Mouse (Mus musculus): ENCODE data around the gene Card11.

Gene Card11

DNA sequence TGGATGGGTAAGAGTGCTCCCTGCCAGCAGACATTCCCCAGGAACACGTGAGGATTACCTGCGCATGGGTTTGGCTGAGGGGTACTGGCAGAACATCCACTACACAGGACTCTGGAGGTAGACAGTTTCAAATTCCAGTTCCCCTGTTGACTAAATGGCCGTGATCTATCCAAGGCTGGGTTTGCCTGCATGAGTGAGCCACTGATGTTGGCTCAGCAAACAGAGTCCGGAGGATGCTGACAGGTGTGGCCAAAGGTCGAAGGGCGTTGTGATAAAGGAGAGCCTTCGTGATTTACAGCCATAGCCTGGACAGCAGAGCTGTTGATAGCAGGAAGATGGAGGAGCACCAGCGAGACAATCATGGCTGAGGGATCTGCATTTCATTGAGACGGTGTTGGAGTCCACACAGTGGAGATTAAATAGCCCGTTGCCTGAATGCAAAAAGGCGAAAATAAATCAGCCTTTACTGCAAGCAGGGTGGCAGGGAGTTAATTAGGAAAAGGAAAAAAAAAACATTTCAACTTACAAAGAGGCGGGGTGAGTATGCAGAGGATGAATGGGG, 147.9 kb downstream of the Card11 start:
- DNase-seq (ENCODE audit: low spot score): no peak

GRCm38 (mm10) chr5:140847300-140847729, 153.1 kb downstream of the Card11 start:
- no peak for DNase-seq (ENCODE audit: low spot score)

DNA sequence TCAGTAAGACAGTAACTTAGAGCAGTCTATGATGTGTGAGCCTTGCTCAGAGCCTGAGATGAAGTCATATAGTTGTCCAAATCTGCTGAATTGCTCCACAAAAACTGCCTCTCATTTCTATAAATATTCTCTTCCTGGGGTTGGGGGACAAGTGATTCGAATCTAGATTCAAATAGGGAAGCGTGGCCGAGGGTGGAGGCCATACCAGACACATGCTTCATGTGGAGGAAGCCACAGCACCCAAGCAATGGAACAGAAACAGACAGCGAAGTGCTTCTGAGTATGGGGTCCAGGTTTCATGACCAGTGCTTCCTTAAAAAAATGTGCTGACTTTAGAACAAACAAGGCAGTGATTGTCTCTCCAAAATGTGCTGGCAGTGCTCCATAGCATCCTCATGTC, 158.4 kb downstream of the Card11 start:
- DNase-seq (ENCODE audit: low spot score): no peak

DNA sequence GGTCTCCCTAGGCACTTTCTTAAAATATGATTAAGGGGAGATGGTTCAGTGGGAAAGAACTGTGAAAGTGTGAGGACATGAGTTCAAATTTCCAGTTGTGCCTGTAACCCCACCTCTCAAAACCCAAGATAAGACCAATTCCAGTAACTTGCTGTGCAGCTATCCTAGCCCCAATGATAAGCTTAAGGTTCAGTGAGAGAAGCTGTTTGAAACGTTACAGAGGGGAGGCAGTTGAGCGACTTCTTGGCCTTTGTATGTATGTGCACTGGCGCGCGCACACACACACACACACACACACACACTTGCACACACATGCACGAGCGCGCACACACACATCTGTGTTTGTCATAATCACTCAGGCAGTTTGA, 169.3 kb downstream of the Card11 start:
- no peak for DNase-seq (ENCODE audit: low spot score)

DNA sequence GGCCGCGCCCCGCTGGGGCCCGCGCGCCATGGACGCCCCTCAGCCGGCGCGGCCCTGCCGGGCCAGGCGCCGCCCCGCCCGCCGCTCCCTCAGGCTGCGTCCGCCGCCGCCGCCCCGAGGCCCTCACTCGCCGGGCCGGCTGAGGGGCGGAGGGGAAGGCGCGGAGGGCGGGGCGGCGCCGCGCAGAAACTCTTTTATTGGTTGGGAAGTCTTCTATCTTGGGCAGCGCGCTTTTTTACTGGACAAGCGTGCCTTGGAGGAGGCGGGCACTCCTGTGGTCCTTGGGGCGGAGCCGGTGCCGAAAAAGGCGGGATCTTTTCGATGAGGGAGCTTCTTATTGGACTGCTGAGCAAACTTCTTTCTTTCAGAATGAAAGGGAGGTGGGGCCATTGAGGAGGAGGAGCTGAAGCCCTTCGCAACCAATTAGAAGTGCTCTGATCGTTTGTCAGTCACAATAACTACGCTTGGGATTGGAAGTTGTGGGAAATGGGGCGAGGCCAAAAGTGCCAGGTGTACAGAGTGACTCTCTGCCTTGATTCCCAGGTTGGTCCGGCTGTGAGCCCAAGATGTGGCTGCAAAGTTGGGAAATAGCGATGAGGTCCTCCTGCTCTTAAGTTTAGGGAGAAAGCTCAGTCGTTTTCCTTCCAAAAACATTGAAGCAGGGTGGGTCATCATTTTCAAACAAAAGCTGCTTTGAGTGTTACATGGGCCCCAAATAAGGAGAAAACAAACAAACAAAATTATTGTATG, 169.9 kb downstream of the Card11 start, which contains the start of gene Gna12:
Gene Gna12 (minus strand): TSS at position 118 of the 750 bp plus-strand sequence.
- peak; percentile 99 for DNase-seq (ENCODE audit: low spot score)

- no peak for DNase-seq (ENCODE audit: low spot score)
These were observed 170.5 kb downstream of the Card11 start for GRCm38 (mm10) chr5:140829911-140830294.

DNA sequence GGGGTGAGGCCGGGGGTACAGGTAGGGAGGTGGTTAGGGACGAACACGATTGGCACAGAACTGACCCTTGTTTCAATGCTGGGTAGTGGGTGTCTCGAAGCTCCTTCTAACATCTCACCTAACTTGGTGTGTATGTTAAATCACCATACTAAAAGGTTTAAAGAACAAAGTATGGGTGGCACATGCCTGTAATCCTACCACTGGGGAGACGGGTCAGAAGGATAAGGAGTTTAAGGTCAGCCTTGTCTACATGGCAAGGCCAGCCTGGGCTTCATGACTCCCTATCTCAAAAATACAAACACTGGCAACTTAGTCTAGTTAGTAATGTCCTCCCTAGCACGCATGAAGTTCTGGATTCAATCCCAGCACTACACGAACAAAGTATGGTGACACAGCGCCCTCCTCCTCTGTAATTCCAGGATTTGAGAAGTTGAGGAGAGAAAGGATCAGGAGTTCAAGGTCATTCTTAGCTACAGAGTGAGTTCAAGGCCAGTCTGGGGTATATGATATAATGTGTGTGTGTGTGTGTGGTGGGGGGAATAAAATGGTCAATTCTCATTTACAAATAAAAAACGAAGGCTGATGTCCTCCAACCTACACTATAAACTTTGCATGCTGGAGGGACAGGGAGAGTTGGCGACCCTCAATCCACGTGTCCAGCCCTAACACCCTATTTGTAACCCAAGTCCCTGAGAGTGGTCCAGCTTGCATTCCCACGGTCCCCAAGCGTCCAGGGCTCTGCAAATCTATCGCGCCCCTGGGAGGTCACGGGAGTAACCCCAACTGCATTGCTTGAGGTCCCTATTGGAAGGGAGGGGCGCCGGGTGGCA, 171.1 kb downstream of the Card11 start:
- DNase-seq (ENCODE audit: low spot score): no peak

DNA sequence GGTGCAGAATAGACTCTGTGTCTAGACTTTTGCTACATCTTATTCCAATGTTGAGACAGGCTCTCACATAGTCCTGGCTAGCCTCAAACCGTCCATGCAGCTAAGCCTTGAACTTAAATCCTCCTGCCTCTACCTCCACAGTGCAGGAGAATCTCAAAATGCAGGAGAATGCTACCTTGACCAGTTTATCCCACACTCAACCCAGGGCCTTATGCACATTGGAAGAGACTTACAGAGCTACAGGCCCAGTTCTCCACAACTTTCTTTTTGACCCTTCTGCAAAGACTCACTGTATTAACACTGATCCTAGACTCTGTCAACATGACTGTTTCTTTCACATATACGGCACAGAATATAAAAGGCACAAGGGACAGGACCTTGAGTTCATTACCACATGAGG, 172.0 kb downstream of the Card11 start:
- no peak for DNase-seq (ENCODE audit: low spot score)

GRCm38 (mm10) chr5:140827896-140828295, 172.5 kb downstream of the Card11 start:
- DNase-seq (ENCODE audit: low spot score): peak; percentile 46

GRCm38 (mm10) chr5:140827413-140827812, 173.0 kb downstream of the Card11 start:
- DNase-seq (ENCODE audit: low spot score): no peak

DNA sequence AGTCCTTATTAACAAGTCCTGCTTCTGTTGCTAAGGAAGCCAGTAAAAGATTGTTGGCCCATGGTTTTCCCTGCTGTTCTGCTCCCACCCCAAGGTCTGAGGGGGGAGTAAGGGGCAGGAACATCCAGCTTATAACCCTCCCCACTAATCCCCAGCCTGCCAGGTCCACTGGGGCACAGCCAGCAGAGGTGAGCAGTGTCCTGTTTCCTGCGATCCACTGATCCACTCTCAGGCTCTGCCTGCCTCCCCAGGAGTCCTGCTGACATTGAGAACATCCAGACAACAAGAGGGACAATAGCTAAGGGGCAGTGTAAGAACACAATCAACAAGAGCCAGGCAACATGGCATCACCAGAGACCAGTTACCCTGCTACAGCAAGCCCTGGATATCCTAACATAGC, 173.6 kb downstream of the Card11 start:
- DNase-seq (ENCODE audit: low spot score): no peak

DNA sequence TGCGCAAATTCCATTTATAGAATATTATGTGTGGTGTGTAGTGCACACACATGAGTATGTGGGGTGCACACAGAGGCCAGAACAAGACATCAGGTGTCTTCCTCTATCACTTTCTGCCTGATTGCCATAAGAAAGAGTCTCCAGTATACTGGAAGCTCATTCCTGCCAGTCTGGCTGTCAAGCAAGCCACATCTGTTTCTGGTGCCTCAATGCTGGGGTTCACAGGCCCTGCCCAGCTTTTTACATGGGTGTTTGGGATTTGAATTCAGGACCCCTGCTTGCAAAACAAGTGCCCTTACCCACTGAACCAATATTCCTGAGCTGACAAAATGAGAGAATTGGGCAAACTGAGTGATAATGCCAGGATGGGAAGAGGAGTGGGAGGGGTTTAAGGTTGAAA, 174.3 kb downstream of the Card11 start:
- DNase-seq (ENCODE audit: low spot score): no peak

DNA sequence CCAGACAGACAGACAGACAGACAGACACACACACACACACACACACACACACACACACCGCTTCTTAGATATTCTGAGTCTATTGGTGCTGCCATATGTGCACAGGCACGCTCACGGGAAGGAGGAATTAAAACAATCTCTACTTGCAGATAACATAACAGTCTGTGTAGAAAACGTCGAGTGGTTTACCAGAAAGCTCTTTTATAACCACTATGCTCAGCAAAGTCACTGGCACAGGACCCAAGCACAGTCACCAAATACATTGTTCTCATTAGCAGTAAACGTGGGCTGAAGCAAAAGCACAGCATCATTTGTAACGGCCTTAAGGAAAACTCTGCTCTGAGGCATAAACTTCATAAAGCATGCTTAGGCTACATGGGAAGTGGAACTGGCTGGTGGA, 176.3 kb downstream of the Card11 start:
- no peak for DNase-seq (ENCODE audit: low spot score)

- no peak for DNase-seq (ENCODE audit: low spot score)
These were observed 177.0 kb downstream of the Card11 start for GRCm38 (mm10) chr5:140823386-140823785.
